Mouse (Mus musculus): ENCODE measurements around the gene Slc35e1. TPM values are rescaled to one million over a fixed set of nuclear protein-coding genes. Genes with fewer than 3 reads are reported as not detected.

Slc35e1 gene
- total RNA-seq, 1 experiment from 2014 or later, result 25.3 TPM

DNA sequence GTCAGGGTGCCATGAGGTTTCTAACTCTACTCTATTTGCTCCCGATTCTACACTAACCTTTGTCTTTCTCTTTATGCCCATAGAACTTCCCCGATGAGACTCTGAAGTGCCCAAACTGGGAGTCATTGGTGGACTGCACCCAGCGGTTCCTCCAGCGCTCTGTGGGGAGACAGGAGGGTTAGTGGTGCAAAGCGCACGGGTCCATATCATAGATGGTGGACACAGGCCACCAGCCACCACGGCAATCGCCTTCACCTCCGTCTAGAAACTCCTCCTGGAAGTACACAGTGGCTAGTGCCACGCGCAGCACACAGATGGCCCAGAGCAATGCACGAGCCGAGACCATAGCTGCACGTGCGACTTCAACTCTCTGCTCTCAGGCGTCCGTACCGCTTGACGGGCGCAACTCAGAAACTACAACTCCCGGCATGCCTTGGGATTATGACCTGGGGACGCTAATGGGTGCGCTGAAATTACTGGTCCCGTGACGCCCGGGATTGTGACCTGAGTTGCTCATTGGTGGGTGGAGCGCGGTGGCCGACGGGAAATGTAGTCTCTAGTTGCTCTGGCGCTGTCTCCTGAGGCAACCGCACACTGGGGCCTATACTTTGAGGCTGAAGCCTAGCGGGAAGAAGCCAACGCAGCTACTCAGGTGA is 48.9 kb downstream of the Slc35e1 start, which contains the start of the genes Calr3 and 1700030K09Rik:
Calr3 (minus strand) TSS at position 533 of the 656 bp plus-strand sequence.
1700030K09Rik (plus strand) TSS at position 543 of the 656 bp plus-strand sequence.
- peak; percentile 100 for ATAC-seq (replicated peaks in 1 of 2; ENCODE audit: insufficient read depth in 1 of 2, low FRiP score in 2 of 2, low TSS enrichment in 1 of 2, low read depth in 1 of 2, poor library complexity in 2 of 2, severe bottlenecking in 2 of 2)

DNA sequence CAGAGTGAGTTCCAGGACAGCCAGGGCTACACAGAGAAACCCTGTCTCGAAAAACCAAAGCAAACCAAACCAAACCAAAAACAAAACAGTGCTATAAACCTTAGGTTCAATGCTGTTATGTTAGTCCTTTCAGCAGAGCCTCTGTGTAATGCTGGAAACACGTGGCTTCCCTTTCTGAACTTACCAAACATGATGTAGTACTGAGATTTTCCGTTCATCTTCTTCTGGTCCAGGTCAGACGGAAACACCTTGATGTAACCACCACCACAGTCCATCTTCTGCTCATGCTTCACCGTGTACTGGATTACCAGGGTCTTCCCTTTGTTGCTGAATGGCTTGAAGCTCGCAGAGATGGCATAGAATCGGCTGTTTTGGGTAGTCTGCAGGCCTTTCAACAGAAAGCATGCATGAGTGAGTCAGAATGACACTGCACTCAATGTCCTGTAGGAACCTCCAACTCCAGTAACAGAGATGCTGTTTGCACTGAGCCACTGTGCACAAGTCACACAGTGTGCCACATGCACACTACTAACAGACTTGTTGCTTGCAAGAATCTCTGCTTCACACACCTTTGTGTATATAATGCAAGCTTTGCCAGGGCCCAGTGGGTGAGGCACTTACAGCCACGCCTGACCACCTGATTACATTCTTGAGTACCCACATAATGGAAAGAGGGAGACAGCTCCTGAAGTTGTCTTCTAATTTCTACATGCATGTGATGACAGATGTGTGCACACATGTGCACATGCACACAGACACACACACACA is 54.0 kb downstream of the Slc35e1 start:
- ATAC-seq (replicated peaks in 1 of 2; ENCODE audit: insufficient read depth in 1 of 2, low FRiP score in 2 of 2, low TSS enrichment in 1 of 2, low read depth in 1 of 2, poor library complexity in 2 of 2, severe bottlenecking in 2 of 2), result no peak

DNA sequence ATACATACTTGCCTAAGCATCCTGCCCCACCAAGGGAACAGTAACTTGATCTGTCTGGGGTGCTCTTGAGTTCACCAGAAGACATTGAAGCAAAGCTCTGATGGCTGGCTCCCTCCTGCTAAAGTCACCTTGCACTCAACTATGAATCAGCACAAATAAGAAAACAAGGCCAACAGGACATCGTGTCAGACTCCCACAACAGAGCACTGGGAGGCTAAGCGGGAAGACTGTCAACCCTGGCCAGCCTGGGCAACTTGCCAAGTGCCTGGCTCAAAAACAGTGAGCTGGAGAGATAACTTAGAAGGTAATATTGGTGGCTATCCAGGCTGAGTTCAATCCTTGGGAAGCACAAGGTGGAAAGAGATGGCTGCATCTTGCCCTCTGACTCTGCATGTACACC is 57.5 kb downstream of the Slc35e1 start:
- no peak for ATAC-seq (replicated peaks in 1 of 2; ENCODE audit: insufficient read depth in 1 of 2, low FRiP score in 2 of 2, low TSS enrichment in 1 of 2, low read depth in 1 of 2, poor library complexity in 2 of 2, severe bottlenecking in 2 of 2)

Other genes starting within 250 kb of the Slc35e1 start
- gene Gm10282, start 187.4 kb downstream of the Slc35e1 start, total RNA-seq (2017), result 35.8 and 41.2 TPM in 2 replicates
- gene Klf2, start 173.6 kb downstream of the Slc35e1 start, total RNA-seq (2017), result 9.4 and 17.1 TPM in 2 replicates
- gene Eps15l1, start 71.2 kb downstream of the Slc35e1 start, total RNA-seq (2017), result 50.0 and 54.2 TPM in 2 replicates
- gene Calr3, start 48.7 kb downstream of the Slc35e1 start, total RNA-seq (2017), result 4.0 and 4.6 TPM in 2 replicates
- 6.4 and 9.3 TPM in 2 replicates for gene 1700030K09Rik, start 48.7 kb downstream of the Slc35e1 start, total RNA-seq (2017)
- 9.2 and 11.8 TPM in 2 replicates for gene Cherp, start 17.4 kb downstream of the Slc35e1 start, total RNA-seq (2017)
- gene Med26, start 55.7 kb upstream of the Slc35e1 start, total RNA-seq (2017), result 9.4 and 10.5 TPM in 2 replicates
- 57.9 and 91.8 TPM in 2 replicates for gene Smim7, start 78.5 kb upstream of the Slc35e1 start, total RNA-seq (2017)
- gene Tmem38a, start 79.4 kb upstream of the Slc35e1 start, total RNA-seq (2017), result 4.1 and 4.2 TPM in 2 replicates
- gene Nwd1, start 154.1 kb upstream of the Slc35e1 start, total RNA-seq (2017), result 24.4 and 33.3 TPM in 2 replicates
- 110 and 127 TPM in 2 replicates for gene Sin3b, start 230.7 kb upstream of the Slc35e1 start, total RNA-seq (2017)

All from hematopoietic stem cell, adult 5-6 weeks (primary cell).